ENCODE assay signal across 7 mouse cellular contexts in the genomic region with DNA sequence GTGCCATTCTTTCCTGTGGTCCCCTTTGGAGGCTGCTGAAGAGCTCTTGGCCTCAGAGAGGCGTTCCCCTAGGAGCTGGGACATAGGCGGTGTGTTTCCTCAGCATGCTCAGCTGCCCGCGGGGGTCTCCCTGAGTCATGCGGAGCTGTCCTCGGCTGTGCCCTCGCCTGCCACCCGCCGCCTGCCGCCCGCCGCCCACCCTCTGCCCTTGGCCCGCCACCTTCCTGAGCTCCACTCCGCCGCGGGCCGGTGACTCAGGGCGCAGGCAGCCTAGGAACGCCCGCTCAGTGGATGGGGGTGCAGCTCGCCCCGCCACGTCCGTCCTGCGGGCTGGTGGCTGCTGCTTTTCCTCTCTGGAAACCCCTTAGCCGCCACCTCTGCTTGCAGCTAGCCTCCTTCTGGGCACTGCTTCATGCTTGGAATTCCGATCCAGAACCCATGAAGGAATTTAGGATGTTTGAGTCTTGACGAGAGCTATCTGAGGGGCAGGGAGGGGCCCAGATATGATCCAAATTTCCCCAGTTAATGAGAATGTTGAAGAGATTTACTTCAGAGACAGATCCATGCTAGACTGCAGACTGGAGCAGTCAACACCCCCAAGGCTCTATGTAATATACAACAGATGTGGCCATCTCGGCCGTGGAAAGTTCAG. TPM values are rescaled to one million over a fixed set of nuclear protein-coding genes. Genes with fewer than 3 reads are reported as not detected.
DNase-seq lines count a peak whose midpoint lies in the region; ATAC-seq lines count a peak whose summit lies in the region.

No protein-coding gene starts in this region.

- no peak overlapping the region for H3K27ac ChIP-seq in brown adipose tissue, adult 24 weeks (replicated peaks; ENCODE audit: low read depth, low read length)
- peak overlapping the region; percentile 45 for H3K27ac ChIP-seq in intestine, embryonic 16.5 days (ENCODE audit: low read length)
- H3K27ac ChIP-seq in liver, embryonic 16.5 days (ENCODE audit: low read length) = no peak overlapping the region
- no peak overlapping the region for H3K27ac ChIP-seq in neural tube, embryonic 13.5 days (replicated peaks)

- DNase-seq in T-cell, adult 2 months (ENCODE audit: low spot score) = peak; percentile 25
- peak; percentile 57 to 75 for DNase-seq in gastrocnemius, postnatal 4 days (ENCODE audit: low spot score in 2 of 2)
- DNase-seq in frontal cortex, adult 2 months (ENCODE audit: extremely low spot score in 1 of 2, low spot score in 1 of 2) = no peak

- H3K4me1 ChIP-seq in brown adipose tissue, adult 24 weeks (ENCODE audit: control insufficient read depth, insufficient read depth, insufficient read length, low read length) = no peaks in the 10 kb centered on the region
- peaks cover 18% of the 10 kb centered on the region for H3K4me1 ChIP-seq in intestine, embryonic 16.5 days (ENCODE audit: control insufficient read depth, insufficient read depth, low read length)
- no peaks in the 10 kb centered on the region; the same call in 1 of the 2 replicates for H3K4me1 ChIP-seq in liver, embryonic 16.5 days (ENCODE audit: control insufficient read depth, low read depth, low read length)
- peaks cover 11% of the 10 kb centered on the region for H3K4me1 ChIP-seq in neural tube, embryonic 13.5 days (replicated peaks)

- H3K9ac ChIP-seq in intestine, embryonic 16.5 days (ENCODE audit: low read depth, low read length) = peak overlapping the region; percentile 71; the same call in 1 of the 2 replicates
- no peak overlapping the region for H3K9ac ChIP-seq in liver, embryonic 16.5 days (ENCODE audit: low read depth, low read length)
- peak overlapping the region; percentile 56 for H3K9ac ChIP-seq in neural tube, embryonic 13.5 days

- WGBS in intestine, embryonic 16.5 days = 2% methylated on average over 27 of the region's 30 CpGs
- WGBS in liver, embryonic 16.5 days (ENCODE audit: insufficient replicate concordance) = 9% methylated on average over 30 of the region's 30 CpGs
- WGBS in neural tube, embryonic 13.5 days = 6% methylated on average over 30 of the region's 30 CpGs

- H3K4me3 ChIP-seq in brown adipose tissue, adult 24 weeks (ENCODE audit: insufficient read depth, low read depth, low read length) = 0 out of 2 replicates have a peak overlapping the region, but pooled peaks have one; percentile 13
- peak overlapping the region; percentile 41 for H3K4me3 ChIP-seq in intestine, embryonic 16.5 days (ENCODE audit: low read length)
- no peak overlapping the region for H3K4me3 ChIP-seq in liver, embryonic 16.5 days (ENCODE audit: low read depth, low read length)
- peak overlapping the region; percentile 31 for H3K4me3 ChIP-seq in neural tube, embryonic 13.5 days

- peak; percentile 83 for ATAC-seq in intestine, embryonic 16.5 days
- no peak for ATAC-seq in liver, embryonic 16.5 days (ENCODE audit: low read depth)
- no peak for ATAC-seq in neural tube, embryonic 13.5 days (ENCODE audit: low read depth)

- H3K4me2 ChIP-seq in intestine, embryonic 16.5 days (ENCODE audit: low read depth, low read length) = peak overlapping the region; percentile 73
- H3K4me2 ChIP-seq in liver, embryonic 16.5 days (ENCODE audit: low read depth, low read length) = peak overlapping the region; percentile 37
- H3K4me2 ChIP-seq in neural tube, embryonic 13.5 days = peak overlapping the region; percentile 64

- H3K36me3 ChIP-seq in intestine, embryonic 16.5 days (ENCODE audit: control insufficient read depth, insufficient read depth, low read length) = no peaks in the 10 kb centered on the region
- H3K36me3 ChIP-seq in liver, embryonic 16.5 days (ENCODE audit: control insufficient read depth, insufficient read depth) = no peaks in the 10 kb centered on the region
- no peaks in the 10 kb centered on the region for H3K36me3 ChIP-seq in neural tube, embryonic 13.5 days

- no peaks in the 10 kb centered on the region for H3K27me3 ChIP-seq in intestine, embryonic 16.5 days (replicated peaks; ENCODE audit: control insufficient read depth, insufficient read depth, low read length)
- peaks cover 12% of the 10 kb centered on the region for H3K27me3 ChIP-seq in liver, embryonic 16.5 days (ENCODE audit: control insufficient read depth, insufficient read depth, low read depth, low read length)
- peaks cover 5% of the 10 kb centered on the region; the same call in 1 of the 2 replicates for H3K27me3 ChIP-seq in neural tube, embryonic 13.5 days

- no peaks in the 10 kb centered on the region for H3K9me3 ChIP-seq in intestine, embryonic 16.5 days (ENCODE audit: control insufficient read depth, low read length)
- no peaks in the 10 kb centered on the region for H3K9me3 ChIP-seq in liver, embryonic 16.5 days (replicated peaks; ENCODE audit: control insufficient read depth, low read length)
- no peaks in the 10 kb centered on the region for H3K9me3 ChIP-seq in neural tube, embryonic 13.5 days

RNA-seq across cellular contexts. Expression of a gene that starts 44.8 kb away (rescaled TPM):
- 1.5 and 3.8 TPM in 2 replicates for polyA plus RNA-seq in brown adipose tissue, adult 24 weeks (2012; ENCODE audit: insufficient read depth, insufficient read length, missing spikeins)
- 1 to 10 TPM; 7.7 to 7.8 TPM for total RNA-seq in gastrocnemius, postnatal 4 days (2021)
- 3.1 TPM in 2 replicates for polyA plus RNA-seq in intestine, embryonic 16.5 days (2015; fragmentation: Nextera tagmentation; extraction: Ambion mirVana)
- 0.56 and 0.64 TPM in 2 replicates for polyA plus RNA-seq in liver, embryonic 16.5 days (2015; fragmentation: Nextera tagmentation; extraction: Ambion mirVana)
- polyA plus RNA-seq in neural tube, embryonic 13.5 days (2015; fragmentation: Nextera tagmentation; extraction: Ambion mirVana) = 3.5 and 4.7 TPM in 2 replicates
- 3.8 and 4.3 TPM in 2 replicates for polyA plus RNA-seq in frontal cortex, adult 2 months (2012; rRNA removed)

RNA-seq across cellular contexts. Expression of a gene that starts 51.4 kb away (rescaled TPM):
- 3.8 and 6.9 TPM in 2 replicates for polyA plus RNA-seq in brown adipose tissue, adult 24 weeks (2012; ENCODE audit: insufficient read depth, insufficient read length, missing spikeins)
- 10 to 100 TPM; 11.7 to 12.2 TPM for total RNA-seq in gastrocnemius, postnatal 4 days (2021)
- polyA plus RNA-seq in intestine, embryonic 16.5 days (2015; fragmentation: Nextera tagmentation; extraction: Ambion mirVana) = 40.2 and 42.3 TPM in 2 replicates
- polyA plus RNA-seq in liver, embryonic 16.5 days (2015; fragmentation: Nextera tagmentation; extraction: Ambion mirVana) = 2.2 and 3.8 TPM in 2 replicates
- 4.4 and 4.8 TPM in 2 replicates for polyA plus RNA-seq in neural tube, embryonic 13.5 days (2015; fragmentation: Nextera tagmentation; extraction: Ambion mirVana)
- polyA plus RNA-seq in frontal cortex, adult 2 months (2012; rRNA removed) = 16.6 and 16.8 TPM in 2 replicates

Comparison
In these comparisons a context has a peak if more than half of its experiments do, and no peak if none do; other contexts are left out.
1. DNase-seq: peak in T-cell, adult 2 months (single experiment) and gastrocnemius, postnatal 4 days (2 of 2); none in frontal cortex, adult 2 months (0 of 2).
2. Peak in every context shown above with its lines, with median percentiles within 50 percentile points of each other: H3K4me2 ChIP-seq.